Mouse (Mus musculus) G1E (cell line): ENCODE results near the gene Btbd8.

Experiments
- CTCF ChIP-seq: IDR thresholded peaks from 2 replicates; pipeline ENCODE4 v1.5.1; 2012; ENCODE audit warnings: low read depth, low read length, inconsistent platforms, mixed read lengths
- GATA1 ChIP-seq: IDR thresholded peaks from 2 replicates; pipeline ENCODE4 v1.6.1; 2012; ENCODE audit warnings: borderline replicate concordance, low read length, inconsistent platforms, mixed read lengths
- GATA2 ChIP-seq: IDR thresholded peaks from 2 replicates; pipeline ENCODE4 v1.6.1; 2012; ENCODE audit warnings: low read depth, low read length, inconsistent platforms, borderline replicate concordance
- TAL1 ChIP-seq: conservative IDR thresholded peaks from 2 replicates; pipeline ENCODE4 v1.6.1; 2012; ENCODE audit warnings: low read depth, low read length, inconsistent platforms, mixed read lengths

DNA sequence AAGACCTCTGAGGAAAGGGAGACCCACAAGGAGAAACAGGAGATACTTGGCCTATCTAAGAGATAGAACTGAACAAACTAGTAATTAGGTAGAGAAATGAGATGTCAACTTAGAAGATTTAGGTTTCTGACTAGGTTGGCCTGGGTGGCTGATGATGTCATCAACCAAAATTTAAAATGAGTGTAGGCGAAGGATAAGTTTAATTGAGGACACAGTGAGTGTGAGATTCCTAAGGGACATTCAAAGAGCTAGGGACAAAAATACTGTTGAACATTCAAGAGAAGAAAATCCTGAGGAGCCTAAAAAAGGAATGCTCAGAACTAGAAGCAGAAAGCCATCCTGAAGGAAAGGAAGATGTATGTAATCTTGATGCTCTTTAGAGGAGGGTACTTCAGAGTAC, 78.3 kb downstream of the Btbd8 start:
- no peak for TF ChIP-seq CTCF
- TF ChIP-seq TAL1 = no peak
- no peak for TF ChIP-seq GATA1
- TF ChIP-seq GATA2 = no peak
